Mouse (Mus musculus) kidney, postnatal 0 days (tissue): ENCODE results near the gene Trappc6a. TPM values are rescaled to one million over a fixed set of nuclear protein-coding genes. Genes with fewer than 3 reads are reported as not detected.
A peak's percentile ranks its signal among the peaks of the same experiment; 100 is the strongest.

Experiments used
- ATAC-seq: fragments of 200-750 bp; cut with Nextera tagmentation; replicated peaks from 2 replicates; pipeline ENCODE4 v1.8.0; 2017; ENCODE audit warnings: low read depth, moderate number of reproducible peaks, moderate TSS enrichment, moderate library complexity; ENCODE audit not compliant: low FRiP score
- DNase-seq: peaks from one replicate; pipeline ENCODE4 v3.0.0-alpha.2; 2016; ENCODE audit warnings: low spot score
- H3K27ac ChIP-seq: fragments of 300-500 bp; sonication (generic); 2 replicates; pipeline ENCODE4 v1.5.1; 2014; ENCODE audit warnings: mild to moderate bottlenecking
- H3K27me3 ChIP-seq: fragments of 300-500 bp; sonication (generic); 2 replicates; pipeline ENCODE4 v1.6.1; 2014; ENCODE audit warnings: low read length, mixed read lengths; ENCODE audit not compliant: insufficient read depth
- H3K36me3 ChIP-seq: fragments of 300-500 bp; sonication (generic); 2 replicates; pipeline ENCODE4 v1.6.1; 2014; ENCODE audit warnings: low read length, mixed read lengths; ENCODE audit not compliant: insufficient read depth
- H3K4me1 ChIP-seq: fragments of 300-500 bp; sonication (generic); replicated peaks from 2 replicates; pipeline ENCODE4 v1.6.1; 2014; ENCODE audit warnings: antibody characterized with exemption, low read length, mixed read lengths; ENCODE audit not compliant: insufficient read depth
- H3K4me2 ChIP-seq: fragments of 300-500 bp; sonication (generic); 2 replicates; pipeline ENCODE4 v1.6.1; 2014; ENCODE audit warnings: mild to moderate bottlenecking, low read length, moderate library complexity, mixed read lengths
- H3K4me3 ChIP-seq: fragments of 300-500 bp; sonication (generic); replicated peaks from 2 replicates; pipeline ENCODE4 v1.5.1; 2014; ENCODE audit warnings: low read depth, low read length
- H3K9ac ChIP-seq: fragments of 300-500 bp; sonication (generic); 2 replicates; pipeline ENCODE4 v1.6.1; 2014; ENCODE audit warnings: low read depth, low read length
- H3K9me3 ChIP-seq: fragments of 300-500 bp; sonication (generic); replicated peaks from 2 replicates; pipeline ENCODE4 v1.6.1; 2016; ENCODE audit warnings: low read length, inconsistent platforms, mixed read lengths
- CTCF ChIP-seq: IDR thresholded peaks from 2 replicates; pipeline ENCODE4 v1.5.1; 2016; ENCODE audit warnings: antibody characterized with exemption, low read depth, mild to moderate bottlenecking, moderate library complexity
- WGBS: fragments of 180-500 bp; shearing (Covaris S2); extraction: QIAGEN DNeasy Blood & Tissue Kit; methylation state at CpG from one replicate; pipeline ENCODE4 v1.1.7; 2014; 5-methylcytosine and 5-hydroxymethylcytosine counted together
- polyA plus RNA-seq: library from polyadenylated mRNA; unstranded; fragments of >200 nt; fragmentation: Nextera tagmentation; extraction: Ambion mirVana; gene quantifications from 2 replicates; pipeline ENCODE4 v1.2.1, GENCODE M21; 2015

Trappc6a gene
- polyA plus RNA-seq, 1 experiment from 2014 or later: 91.7 TPM

GRCm38 (mm10) chr7:19543584-19543983, 35.4 kb downstream of the Trappc6a start:
- peak; percentile 42 for DNase-seq
- Histone ChIP-seq H3K4me1 (peaks cover 7% of the 10 kb centered on the region; the same call in 1 of the 2 replicates), H3K36me3 (no peaks in the 10 kb centered on the region), H3K9ac (no peak overlapping the region), H3K27me3 (no peaks in the 10 kb centered on the region), H3K27ac (no peak overlapping the region), H3K4me2 (no peak overlapping the region), H3K4me3 (no peak overlapping the region), H3K9me3 (no peaks in the 10 kb centered on the region)
- ATAC-seq: no peak
- WGBS: 47% methylated on average over 6 of the region's 6 CpGs
- peak; percentile 57 for TF ChIP-seq CTCF

GRCm38 (mm10) chr7:19546007-19546406, 37.8 kb downstream of the Trappc6a start:
- H3K36me3 ChIP-seq: no peaks in the 10 kb centered on the region
- no peaks in the 10 kb centered on the region for H3K27me3 ChIP-seq
- H3K4me3 ChIP-seq: no peak overlapping the region
- H3K9me3 ChIP-seq: no peaks in the 10 kb centered on the region
- H3K4me2 ChIP-seq: no peak overlapping the region
- WGBS: 26% methylated on average over 3 of the region's 3 CpGs
- no peak overlapping the region for H3K27ac ChIP-seq
- peak; percentile 43 for DNase-seq
- ATAC-seq: 0 out of 2 replicates have a peak, but pooled peaks have one; percentile 22
- TF ChIP-seq CTCF: no peak
- H3K4me1 ChIP-seq: peaks cover 7% of the 10 kb centered on the region; the same call in 1 of the 2 replicates
- H3K9ac ChIP-seq: no peak overlapping the region

GRCm38 (mm10) chr7:19547344-19547969, 39.3 kb downstream of the Trappc6a start:
- H3K4me2 ChIP-seq: no peak overlapping the region
- H3K4me3 ChIP-seq: no peak overlapping the region
- no peak overlapping the region for H3K27ac ChIP-seq
- 79% methylated on average over 2 of the region's 2 CpGs for WGBS
- ATAC-seq (no peak), DNase-seq (no peak)
- peaks cover 7% of the 10 kb centered on the region; the same call in 1 of the 2 replicates for H3K4me1 ChIP-seq
- H3K27me3 ChIP-seq: no peaks in the 10 kb centered on the region
- H3K36me3 ChIP-seq: no peaks in the 10 kb centered on the region
- TF ChIP-seq CTCF: no peak
- no peak overlapping the region for H3K9ac ChIP-seq
- H3K9me3 ChIP-seq: no peaks in the 10 kb centered on the region

GRCm38 (mm10) chr7:19549394-19549793, 41.2 kb downstream of the Trappc6a start:
- Histone ChIP-seq H3K4me3 (no peak overlapping the region), H3K4me2 (no peak overlapping the region), H3K36me3 (0 out of 2 replicates have a peak, but pooled peaks cover 2% of the 10 kb centered on the region), H3K27me3 (no peaks in the 10 kb centered on the region), H3K9me3 (no peaks in the 10 kb centered on the region), H3K9ac (no peak overlapping the region), H3K27ac (no peak overlapping the region), H3K4me1 (peaks cover 7% of the 10 kb centered on the region; the same call in 1 of the 2 replicates)
- TF ChIP-seq CTCF: no peak
- DNase-seq (no peak), ATAC-seq (no peak)
- 85% methylated on average over 10 of the region's 10 CpGs for WGBS

GRCm38 (mm10) chr7:19551634-19552033, 43.4 kb downstream of the Trappc6a start:
- WGBS: 64% methylated on average over 5 of the region's 5 CpGs
- Histone ChIP-seq H3K4me1 (0 out of 2 replicates have a peak, but pooled peaks cover under 1% of the 10 kb centered on the region), H3K4me3 (no peak overlapping the region), H3K4me2 (no peak overlapping the region), H3K27ac (no peak overlapping the region), H3K36me3 (0 out of 2 replicates have a peak, but pooled peaks cover 2% of the 10 kb centered on the region), H3K9me3 (no peaks in the 10 kb centered on the region), H3K9ac (no peak overlapping the region), H3K27me3 (no peaks in the 10 kb centered on the region)
- no peak for TF ChIP-seq CTCF
- DNase-seq (no peak), ATAC-seq (no peak)

GRCm38 (mm10) chr7:19552443-19552842, 44.2 kb downstream of the Trappc6a start:
- Histone ChIP-seq H3K36me3 (0 out of 2 replicates have a peak, but pooled peaks cover 2% of the 10 kb centered on the region), H3K9me3 (no peaks in the 10 kb centered on the region), H3K4me1 (no peaks in the 10 kb centered on the region), H3K27ac (no peak overlapping the region), H3K4me2 (no peak overlapping the region), H3K9ac (no peak overlapping the region), H3K4me3 (no peak overlapping the region), H3K27me3 (no peaks in the 10 kb centered on the region)
- no peak for DNase-seq
- ATAC-seq: no peak
- 48% methylated on average over 2 of the region's 2 CpGs for WGBS
- TF ChIP-seq CTCF: no peak
